Mouse (Mus musculus) brown adipose tissue, adult 24 weeks (tissue): ENCODE results near the gene Grik5. TPM values are rescaled to one million over a fixed set of nuclear protein-coding genes. Genes with fewer than 3 reads are reported as not detected.
A peak's percentile ranks its signal among the peaks of the same experiment; 100 is the strongest.

Experiments
- H3K27ac ChIP-seq: fragments of 200-500 bp; replicated peaks from 2 replicates; pipeline ENCODE4 v1.5.1; 2012; ENCODE audit warnings: low read depth, mild to moderate bottlenecking, low read length
- H3K4me1 ChIP-seq: fragments of 200-500 bp; 2 replicates; pipeline ENCODE4 v1.6.1; 2012; ENCODE audit warnings: low read length, mixed read lengths; ENCODE audit not compliant: control insufficient read depth, insufficient read depth, insufficient read length
- H3K4me3 ChIP-seq: fragments of 200-500 bp; 2 replicates; pipeline ENCODE4 v1.5.1; 2012; ENCODE audit warnings: low read depth, mild to moderate bottlenecking, low read length, moderate library complexity; ENCODE audit not compliant: insufficient read depth
- polyA plus RNA-seq: library from polyadenylated mRNA; stranded (reverse); fragments of >200 nt; gene quantifications from 2 replicates; pipeline ENCODE4 v1.2.4, GENCODE M21; 2012; ENCODE audit not compliant: missing spikeins, insufficient read depth, insufficient read length

The Grik5 gene
- 2.8 and 3.5 TPM in 2 replicates for polyA plus RNA-seq

GRCm38 (mm10) chr7:25071979-25072715 lies at the start of gene Grik5, which contains the start of gene Zfp574:
TSS of gene Grik5 (minus strand) at chr7:25072346.
TSS of gene Zfp574 (plus strand) at chr7:25072567.
- Histone ChIP-seq H3K4me3 (peak within 1 kb of the TSS; percentile 50), H3K4me1 (peaks cover 9% of the 10 kb centered on the region), H3K27ac (no peak within 1 kb of the TSS)

GRCm38 (mm10) chr7:25121240-25121786 lies 49.2 kb upstream of the Grik5 start:
- H3K27ac ChIP-seq: no peak overlapping the region
- peaks cover 2% of the 10 kb centered on the region; the same call in 1 of the 2 replicates for H3K4me1 ChIP-seq

GRCm38 (mm10) chr7:25120061-25120834 lies 48.1 kb upstream of the Grik5 start:
- H3K27ac ChIP-seq: peak overlapping the region; percentile 24; the same call in 1 of the 2 replicates
- H3K4me1 ChIP-seq: peaks cover 2% of the 10 kb centered on the region; the same call in 1 of the 2 replicates

More at GRCm38 (mm10) chr7:25121240-25121786, 49.2 kb upstream of the Grik5 start:
- H3K4me3 ChIP-seq: no peak overlapping the region

GRCm38 (mm10) chr7:25112956-25113603 lies 40.9 kb upstream of the Grik5 start:
- H3K4me1 ChIP-seq: no peaks in the 10 kb centered on the region
- H3K27ac ChIP-seq: no peak overlapping the region
- no peak overlapping the region for H3K4me3 ChIP-seq

More at GRCm38 (mm10) chr7:25120061-25120834, 48.1 kb upstream of the Grik5 start:
- no peak overlapping the region; the same call in 1 of the 2 replicates for H3K4me3 ChIP-seq

GRCm38 (mm10) chr7:25112178-25112955 lies 40.2 kb upstream of the Grik5 start:
- Histone ChIP-seq H3K4me1 (no peaks in the 10 kb centered on the region), H3K27ac (no peak overlapping the region), H3K4me3 (no peak overlapping the region)

GRCm38 (mm10) chr7:25110336-25110735 lies 38.2 kb upstream of the Grik5 start:
- Histone ChIP-seq H3K4me1 (no peaks in the 10 kb centered on the region), H3K27ac (no peak overlapping the region), H3K4me3 (no peak overlapping the region)

- H3K4me3 ChIP-seq: no peak overlapping the region
- H3K4me1 ChIP-seq: no peaks in the 10 kb centered on the region
- H3K27ac ChIP-seq: no peak overlapping the region
These were observed 37.2 kb upstream of the Grik5 start for GRCm38 (mm10) chr7:25109355-25109754.

- H3K27ac ChIP-seq: no peak overlapping the region
- no peaks in the 10 kb centered on the region for H3K4me1 ChIP-seq
- no peak overlapping the region for H3K4me3 ChIP-seq
These were observed 34.8 kb upstream of the Grik5 start for GRCm38 (mm10) chr7:25106790-25107502.

- H3K4me1 ChIP-seq: no peaks in the 10 kb centered on the region
- no peak overlapping the region for H3K27ac ChIP-seq
- H3K4me3 ChIP-seq: no peak overlapping the region
These were observed 33.4 kb upstream of the Grik5 start for GRCm38 (mm10) chr7:25105411-25106160.

GRCm38 (mm10) chr7:25099581-25099980 lies 27.4 kb upstream of the Grik5 start:
- H3K4me1 ChIP-seq: no peaks in the 10 kb centered on the region
- H3K27ac ChIP-seq: no peak overlapping the region
- no peak overlapping the region for H3K4me3 ChIP-seq

- Histone ChIP-seq H3K27ac (no peak overlapping the region), H3K4me1 (no peaks in the 10 kb centered on the region), H3K4me3 (no peak overlapping the region)
These were observed 26.0 kb upstream of the Grik5 start for GRCm38 (mm10) chr7:25098169-25098568.

- H3K4me3 ChIP-seq: no peak overlapping the region
- peaks cover 3% of the 10 kb centered on the region; the same call in 1 of the 2 replicates for H3K4me1 ChIP-seq
- H3K27ac ChIP-seq: no peak overlapping the region
These were observed 17.7 kb upstream of the Grik5 start for GRCm38 (mm10) chr7:25089875-25090274.

GRCm38 (mm10) chr7:25088968-25089367 lies 16.8 kb upstream of the Grik5 start:
- H3K4me3 ChIP-seq: no peak overlapping the region
- H3K27ac ChIP-seq: no peak overlapping the region
- H3K4me1 ChIP-seq: peaks cover 3% of the 10 kb centered on the region; the same call in 1 of the 2 replicates
